Mouse (Mus musculus): ENCODE results near the gene Msl1.

Gene Msl1

DNA sequence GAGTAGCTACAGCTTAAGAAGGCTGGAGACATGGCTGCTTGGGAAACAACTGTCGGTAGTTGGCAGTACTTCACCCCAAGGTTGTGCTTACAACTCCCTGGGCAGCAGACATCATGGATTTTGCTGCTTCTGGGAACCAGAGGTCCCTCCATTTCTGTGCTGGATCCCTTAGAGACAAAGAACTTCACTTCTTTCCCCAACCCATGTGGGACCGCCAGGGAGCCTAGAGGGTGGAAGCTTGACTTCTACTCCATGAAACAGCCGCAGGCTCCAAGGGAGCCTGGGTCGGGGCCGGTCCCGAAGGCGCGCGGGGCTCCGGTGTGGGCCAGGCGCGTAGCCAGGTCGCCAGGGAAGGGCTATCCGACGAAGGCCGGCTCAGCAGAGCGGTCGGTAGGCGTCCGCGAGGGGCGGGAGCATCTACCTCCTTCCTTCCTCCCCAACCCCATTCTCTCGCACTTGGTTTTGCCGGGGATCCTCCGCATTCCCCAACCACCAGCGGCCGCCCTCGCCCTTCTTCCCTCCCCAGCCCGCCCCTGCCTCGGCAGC lies 774 bp upstream of the Msl1 start:
- in situ Hi-C loops (cut with MboI, MseI), result no loop called here

- in situ Hi-C loops (cut with MboI, MseI), result no loop called here
These were observed 598 bp downstream of the Msl1 start for GRCm38 (mm10) chr11:98795714-98796514.

DNA sequence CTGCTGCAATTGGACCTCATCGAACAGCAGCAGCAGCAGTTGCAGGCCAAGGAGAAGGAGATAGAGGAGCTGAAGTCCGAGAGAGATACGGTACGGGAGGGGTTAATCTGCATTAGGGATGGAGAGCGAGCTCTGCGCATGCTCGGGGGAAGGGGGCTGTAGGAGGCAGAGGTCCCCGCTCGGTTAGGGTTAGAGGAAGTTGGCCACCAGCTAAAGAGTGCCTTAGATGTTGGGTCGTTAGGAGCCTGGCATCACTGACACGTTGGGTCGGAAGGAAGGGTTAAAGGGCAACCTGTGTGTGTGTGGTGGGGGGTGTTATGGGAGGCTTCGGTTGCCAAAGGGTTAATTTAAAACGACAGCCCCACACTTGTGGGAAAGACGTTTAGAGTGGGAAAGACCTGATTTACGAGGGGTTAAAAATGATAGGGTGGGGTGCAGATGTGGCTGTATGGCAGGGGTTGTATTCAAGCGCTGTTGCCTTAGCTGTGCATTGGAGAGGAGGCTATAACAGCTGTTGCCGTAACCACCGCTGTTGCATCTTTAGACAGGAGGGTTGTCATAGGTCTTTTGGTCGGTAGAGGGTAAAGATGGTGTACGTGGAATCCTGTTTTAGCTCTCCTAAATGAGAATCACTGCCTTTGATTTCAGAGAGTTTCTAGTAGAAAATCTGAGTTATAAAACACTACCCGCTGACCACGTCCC lies 1.4 kb downstream of the Msl1 start:
- in situ Hi-C loops (cut with MboI, MseI), result no loop called here

DNA sequence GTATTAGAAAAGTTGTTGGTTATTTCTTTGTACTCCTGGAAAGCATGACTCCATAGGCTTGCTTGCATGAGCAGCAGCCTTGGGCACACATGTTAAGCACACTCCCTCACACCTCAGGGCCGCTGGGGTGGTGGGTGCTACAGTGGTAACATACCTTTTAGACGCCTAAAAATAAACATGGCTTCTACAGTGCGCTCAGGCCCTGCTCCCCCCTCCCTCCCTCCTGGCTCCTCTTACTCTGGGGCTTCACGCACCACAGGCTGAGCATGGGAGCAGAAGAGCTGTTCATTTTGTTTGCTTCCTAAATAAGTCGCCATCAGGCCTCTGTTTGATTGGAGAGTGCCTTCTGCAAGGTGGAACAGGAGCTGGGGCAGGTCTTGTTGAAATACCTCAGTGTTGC lies 2.0 kb downstream of the Msl1 start:
- in situ Hi-C loops (cut with MboI, MseI), result no loop called here

GRCm38 (mm10) chr11:98797909-98798308 lies 2.6 kb downstream of the Msl1 start:
- in situ Hi-C loops (cut with MboI, MseI), result no loop called here

GRCm38 (mm10) chr11:98804605-98805004 lies 9.3 kb downstream of the Msl1 start, which contains the start of gene Casc3:
TSS of gene Casc3 (plus strand) at chr11:98804905.
- in situ Hi-C loops (cut with MboI, MseI), result no loop called here

- in situ Hi-C loops (cut with MboI, MseI), result no loop called here
These were observed 13.1 kb downstream of the Msl1 start for GRCm38 (mm10) chr11:98808417-98808816.

DNA sequence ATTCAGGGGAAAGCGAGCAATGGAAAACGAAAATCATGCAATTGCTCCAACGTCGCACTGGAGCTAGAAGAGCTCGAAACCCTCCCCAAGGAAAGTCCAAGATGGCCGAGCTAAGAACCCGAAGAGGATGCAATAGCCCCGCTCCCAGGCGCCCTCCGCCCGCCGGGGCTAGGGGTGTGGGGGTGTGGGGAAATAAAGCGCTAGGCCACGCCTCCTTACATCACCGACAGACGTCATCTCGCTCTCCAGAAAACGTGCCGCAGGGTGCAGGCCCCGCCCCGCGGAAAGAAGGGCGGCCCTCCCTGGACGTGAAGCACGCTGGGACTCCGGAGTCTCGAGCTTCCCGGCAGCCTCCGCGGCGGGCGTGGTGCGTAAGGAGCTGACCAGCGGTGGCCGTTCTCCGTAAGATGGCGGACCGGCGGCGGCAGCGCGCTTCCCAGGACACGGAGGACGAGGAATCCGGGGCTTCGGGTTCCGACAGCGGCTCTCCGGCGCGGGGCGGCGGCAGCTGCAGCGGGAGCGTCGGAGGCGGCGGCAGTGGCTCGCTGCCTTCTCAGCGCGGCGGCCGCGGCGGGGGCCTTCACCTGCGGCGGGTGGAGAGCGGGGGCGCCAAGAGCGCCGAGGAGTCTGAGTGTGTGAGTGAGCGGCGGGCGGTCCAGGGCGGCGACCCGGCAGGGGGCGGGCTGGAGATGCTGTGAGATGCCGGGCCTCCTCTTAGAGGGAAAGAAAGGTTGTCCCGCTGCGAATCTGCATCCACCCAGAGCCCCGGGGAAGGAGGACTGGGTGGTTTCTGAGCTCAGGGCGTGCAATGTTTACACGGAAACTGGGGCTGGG lies 14.4 kb downstream of the Msl1 start:
- in situ Hi-C loops (cut with MboI, MseI), result no loop called here

DNA sequence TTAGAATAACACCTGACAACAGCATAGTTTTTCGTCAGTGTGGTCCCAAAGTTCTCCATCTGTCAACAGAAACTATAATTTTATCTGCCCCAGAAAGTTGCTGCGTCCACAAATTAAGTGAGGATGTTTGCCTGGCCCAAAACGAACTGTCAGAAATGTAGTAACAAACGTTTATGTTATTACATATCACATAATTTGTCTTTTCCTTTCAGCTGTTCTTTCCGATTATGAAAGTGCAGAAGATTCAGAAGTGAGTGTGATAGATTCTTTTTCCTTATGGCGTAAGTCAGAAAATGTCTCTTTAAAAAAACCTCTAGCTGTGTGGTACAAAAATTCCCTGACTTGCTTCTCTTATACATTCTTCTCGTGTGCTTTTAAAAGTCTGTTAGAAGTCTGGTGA lies 15.4 kb downstream of the Msl1 start:
- in situ Hi-C loops (cut with MboI, MseI), result no loop called here

- in situ Hi-C loops (cut with MboI, MseI), result no loop called here
These were observed 21.5 kb downstream of the Msl1 start for GRCm38 (mm10) chr11:98816706-98817239.

DNA sequence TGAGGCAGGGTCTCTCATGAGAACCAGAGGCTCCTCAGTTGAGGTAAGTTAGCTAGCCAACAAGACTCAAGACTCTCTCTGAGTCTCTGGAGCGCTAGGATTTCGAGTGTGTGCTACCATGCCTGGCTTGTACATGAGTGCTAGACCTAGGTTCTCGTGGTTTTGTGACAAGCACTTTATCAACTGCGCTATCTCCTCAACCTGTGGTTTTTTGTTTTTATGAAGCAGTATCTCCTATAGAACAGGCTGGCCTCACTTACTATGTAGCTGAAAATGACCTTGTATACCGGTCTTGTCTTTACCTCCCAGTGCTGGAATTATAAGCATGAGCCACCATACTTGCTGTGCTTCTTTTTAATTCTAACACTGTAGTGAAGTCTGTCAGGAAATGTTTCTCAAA lies 25.7 kb downstream of the Msl1 start:
- in situ Hi-C loops (cut with MboI, MseI), result loop anchor here (10.0 kb wide), 1 partner anchor 184 kb away; no protein-coding TSS in a partner anchor

GRCm38 (mm10) chr11:98826071-98826470 lies 30.8 kb downstream of the Msl1 start:
- in situ Hi-C loops (cut with MboI, MseI), result loop anchor here (10.0 kb wide), 1 partner anchor 179 kb away; no protein-coding TSS in a partner anchor

GRCm38 (mm10) chr11:98827877-98828276 lies 32.6 kb downstream of the Msl1 start:
- in situ Hi-C loops (cut with MboI, MseI), result loop anchor here (10.0 kb wide), 1 partner anchor 177 kb away; no protein-coding TSS in a partner anchor

- in situ Hi-C loops (cut with MboI, MseI), result loop anchor here (10.0 kb wide), 1 partner anchor 176 kb away; no protein-coding TSS in a partner anchor
These were observed 33.9 kb downstream of the Msl1 start for GRCm38 (mm10) chr11:98829091-98829775.

DNA sequence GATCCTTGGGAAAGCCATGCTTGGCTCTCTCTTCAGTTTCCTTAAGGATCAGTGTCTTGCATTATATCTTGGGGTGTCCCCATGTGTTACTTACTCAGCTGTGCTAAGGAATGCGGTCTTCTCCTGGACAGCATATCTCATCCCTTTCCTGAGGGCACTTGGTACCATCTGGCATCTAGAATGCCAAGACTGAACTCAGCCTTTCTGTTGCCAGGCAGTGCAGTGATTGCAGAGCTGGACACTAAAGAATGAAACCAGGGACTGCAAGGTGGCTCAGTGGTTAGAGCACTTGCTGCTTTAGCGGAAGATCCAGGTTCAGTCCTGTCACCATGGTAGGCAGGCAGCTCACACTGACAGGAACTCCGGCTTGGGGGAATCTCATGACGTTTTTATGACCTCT lies 34.6 kb downstream of the Msl1 start:
- in situ Hi-C loops (cut with MboI, MseI), result loop anchor here (10.0 kb wide), 1 partner anchor 175 kb away; no protein-coding TSS in a partner anchor

GRCm38 (mm10) chr11:98835296-98835695 lies 40.0 kb downstream of the Msl1 start:
- in situ Hi-C loops (cut with MboI, MseI), result no loop called here

GRCm38 (mm10) chr11:98835725-98836124 lies 40.4 kb downstream of the Msl1 start:
- in situ Hi-C loops (cut with MboI, MseI), result no loop called here

- in situ Hi-C loops (cut with MboI, MseI), result no loop called here
These were observed 40.8 kb downstream of the Msl1 start for GRCm38 (mm10) chr11:98836128-98836527.

- in situ Hi-C loops (cut with MboI, MseI), result no loop called here
These were observed 41.4 kb downstream of the Msl1 start, which contains the start of gene Rapgefl1 for GRCm38 (mm10) chr11:98836651-98837141. TSS of gene Rapgefl1 (plus strand) at chr11:98836785.

GRCm38 (mm10) chr11:98837231-98837704 lies 42.0 kb downstream of the Msl1 start:
- in situ Hi-C loops (cut with MboI, MseI), result no loop called here

All from T-helper 2 cell (primary cell).